ENCODE assay signal across 14 mouse cellular contexts in genomic region chr2:141571360-141571759, GRCm38 (mm10).
"Had no signal": no experiment of that assay in that cellular context is flagged by ENCODE, and none has a peak within 500 bp of the region (broad histone marks: within the 10 kb centered on the region; RNA-seq: fewer than 3 reads in every experiment).

No protein-coding gene starts in this region.

- H3K9ac ChIP-seq: liver, embryonic 15.5 days; midbrain, embryonic 15.5 days had no signal

- H3K27me3 ChIP-seq: liver, embryonic 15.5 days; midbrain, embryonic 15.5 days had no signal

- H3K4me2 ChIP-seq: liver, embryonic 11.5 days; liver, embryonic 15.5 days; midbrain, embryonic 15.5 days had no signal

- DNase-seq: kidney, adult 9 months; lung, adult 2 months; lung, postnatal 36 days; right cerebral cortex, adult 18-20 months; thymus, adult 18-20 months; thymus, postnatal 14 days had no signal

- H3K4me1 ChIP-seq: liver, embryonic 15.5 days; midbrain, embryonic 15.5 days had no signal

- H3K27ac ChIP-seq: hindbrain, postnatal 0 days; left cerebral cortex, adult 2 months; liver, embryonic 15.5 days; midbrain, embryonic 10.5 days; midbrain, embryonic 15.5 days had no signal

- H3K4me3 ChIP-seq: left cerebral cortex, adult 2 months; limb, embryonic 10.5 days; liver, embryonic 15.5 days; midbrain, embryonic 10.5 days; midbrain, embryonic 15.5 days had no signal

- ATAC-seq: hindbrain, postnatal 0 days; lung, postnatal 0 days; midbrain, embryonic 15.5 days had no signal

- H3K36me3 ChIP-seq: limb, embryonic 10.5 days; liver, embryonic 15.5 days; midbrain, embryonic 10.5 days; midbrain, embryonic 15.5 days had no signal

- H3K9me3 ChIP-seq: limb, embryonic 10.5 days; liver, embryonic 15.5 days; midbrain, embryonic 10.5 days; midbrain, embryonic 15.5 days had no signal
